Comparison of ENCODE assay signal across 10 mouse cellular contexts in the genomic region with DNA sequence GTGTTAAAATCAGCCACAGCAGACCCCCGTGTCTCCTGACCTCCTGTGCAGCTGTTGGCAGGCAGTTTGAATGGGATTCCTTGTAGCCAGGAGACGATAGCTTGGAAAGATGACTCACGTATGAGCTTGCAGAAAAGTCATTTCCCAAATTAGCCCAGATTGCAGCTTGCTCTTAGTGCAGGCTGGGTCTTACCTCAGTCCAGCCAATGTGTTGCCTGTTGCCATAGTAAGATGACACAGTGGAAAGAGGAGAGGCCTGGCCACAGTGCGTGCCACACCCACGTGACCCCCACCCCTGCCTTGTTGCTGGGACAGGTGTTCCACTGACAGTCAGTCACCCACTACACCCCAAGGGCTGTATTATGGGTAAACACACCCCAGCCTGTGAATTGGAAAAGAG. TPM values are rescaled to one million over a fixed set of nuclear protein-coding genes. Genes with fewer than 3 reads are reported as not detected.
DNase-seq lines count a peak whose midpoint lies in the region; ATAC-seq and TF ChIP-seq lines count a peak whose summit lies in the region.
"Had no signal": no experiment of that assay in that cellular context is flagged by ENCODE, and none has a peak within 500 bp of the region (broad histone marks: within the 10 kb centered on the region; RNA-seq: fewer than 3 reads in every experiment).

No protein-coding gene starts in this region.

- peak; percentile 10; the same call in 1 of the 2 replicates for ATAC-seq in heart, embryonic 12.5 days (ENCODE audit: insufficient number of reproducible peaks, low FRiP score)
- ATAC-seq in cerebellum, adult (ENCODE audit: insufficient number of reproducible peaks, low FRiP score, low TSS enrichment): no peak

- peak; percentile 72 for DNase-seq in adrenal gland, postnatal 14 days
- peak; percentile 64 for DNase-seq in thymus, postnatal 14 days
- no peak for DNase-seq in ovary, postnatal 36 days (ENCODE audit: low spot score)
- no peak for DNase-seq in neural tube, embryonic 10.5 days (ENCODE audit: extremely low spot score, low spot score)

- 0 out of 2 replicates have a peak, but pooled peaks have one; percentile 27 for TF ChIP-seq EP300 in ES-Bruce4 (IDR thresholded peaks at IDR 0.05; ENCODE audit: insufficient read depth, low read depth, low read length)

- H3K27me3 ChIP-seq in ES-Bruce4 (ENCODE audit: control insufficient read depth, insufficient read depth, low read length, poor library complexity, severe bottlenecking): no peaks in the 10 kb centered on the region
- H3K27me3 ChIP-seq in heart, embryonic 12.5 days (replicated peaks): no peaks in the 10 kb centered on the region
- H3K27me3 ChIP-seq: embryonic facial prominence, embryonic 12.5 days; lung, embryonic 15.5 days had no signal

- no peak for TF ChIP-seq CTCF in ES-Bruce4 (IDR thresholded peaks at IDR 0.05; ENCODE audit: low read depth, low read length)

- H3K36me3 ChIP-seq in ES-Bruce4 (ENCODE audit: control insufficient read depth, insufficient read depth, low read length, poor library complexity, severe bottlenecking) (no peaks in the 10 kb centered on the region), macrophage (ENCODE audit: inconsistent target) (no peaks in the 10 kb centered on the region)
- H3K36me3 ChIP-seq in heart, embryonic 12.5 days: no peaks in the 10 kb centered on the region
- H3K36me3 ChIP-seq: embryonic facial prominence, embryonic 12.5 days; lung, embryonic 15.5 days had no signal

- 0 out of 2 replicates have a peak overlapping the region, but pooled peaks have one; percentile 5 for H3K4me2 ChIP-seq in heart, embryonic 12.5 days
- H3K4me2 ChIP-seq: embryonic facial prominence, embryonic 12.5 days; lung, embryonic 15.5 days had no signal

- 35% methylated on average over 5 of the region's 5 CpGs for WGBS in heart, embryonic 12.5 days
- 7% methylated on average over 5 of the region's 5 CpGs for WGBS in macrophage (ENCODE audit: missing documents)

- no peaks in the 10 kb centered on the region for H3K9me3 ChIP-seq in ES-Bruce4 (replicated peaks; ENCODE audit: control insufficient read depth, insufficient read depth, low read length, poor library complexity, severe bottlenecking)
- H3K9me3 ChIP-seq in heart, embryonic 12.5 days (replicated peaks): no peaks in the 10 kb centered on the region
- H3K9me3 ChIP-seq: embryonic facial prominence, embryonic 12.5 days; lung, embryonic 15.5 days had no signal

- H3K4me3 ChIP-seq in ES-Bruce4 (ENCODE audit: low read depth, low read length) (no peak overlapping the region), macrophage (ENCODE audit: inconsistent target) (no peak overlapping the region)
- no peak overlapping the region for H3K4me3 ChIP-seq in heart, embryonic 12.5 days
- H3K4me3 ChIP-seq: embryonic facial prominence, embryonic 12.5 days; lung, embryonic 15.5 days had no signal

- H3K27ac ChIP-seq in ES-Bruce4 (ENCODE audit: insufficient read depth, low read length) (no peak overlapping the region), macrophage (peak overlapping the region; percentile 87)
- peak overlapping the region; percentile 69 for H3K27ac ChIP-seq in heart, embryonic 12.5 days (ENCODE audit: poor library complexity, severe bottlenecking)
- H3K27ac ChIP-seq: embryonic facial prominence, embryonic 12.5 days; lung, embryonic 15.5 days had no signal

- peaks cover 89% of the 10 kb centered on the region for H3K79me2 ChIP-seq in macrophage (ENCODE audit: inconsistent target)

- H3K4me1 ChIP-seq in ES-Bruce4 (ENCODE audit: control insufficient read depth, insufficient read depth, low read length): peaks cover 24% of the 10 kb centered on the region
- H3K4me1 ChIP-seq in heart, embryonic 12.5 days (replicated peaks): peaks cover 81% of the 10 kb centered on the region

- no peak for TF ChIP-seq POLR2A in ES-Bruce4 (IDR thresholded peaks at IDR 0.05; ENCODE audit: insufficient read depth, low read length)

- H3K9ac ChIP-seq in ES-Bruce4 (ENCODE audit: low read depth, poor library complexity, severe bottlenecking): no peak overlapping the region
- no peak overlapping the region for H3K9ac ChIP-seq in heart, embryonic 12.5 days
- H3K9ac ChIP-seq: embryonic facial prominence, embryonic 12.5 days; lung, embryonic 15.5 days had no signal

RNA-seq across cellular contexts. Expression of a gene that starts 5.2 kb away (rescaled TPM):
- polyA plus RNA-seq in ES-Bruce4 (2011; ENCODE audit: insufficient read depth, insufficient read length, low read depth, missing spikeins) (35.0 and 37.0 TPM in 2 replicates), macrophage (2018) (14.9 to 26.3 TPM (median 18.4 TPM) in 3 replicates)
- total RNA-seq in adrenal gland, postnatal 14 days (2021): 57.3 and 61.2 TPM in 2 replicates
- polyA plus RNA-seq in heart, embryonic 12.5 days (2016; fragmentation: Nextera tagmentation; extraction: Ambion mirVana): 13.2 and 14.5 TPM in 2 replicates
- 100 to 1,000 TPM in 2 of 26 experiments, 10 to 100 TPM in 24; 26.3 to 301 (median 53.8) TPM for total RNA-seq in macrophage (2018; cell fraction: chromatin; rRNA removed)
- 10 to 100 TPM; 16.7 to 31.4 (median 23.3) TPM for total RNA-seq in macrophage (2018; cell fraction: cytosol; rRNA removed)
- total RNA-seq in macrophage (2018; cell fraction: nucleus; rRNA removed): 10 to 100 TPM; 21.6 to 88.3 (median 35.2) TPM

Comparison
In these comparisons a context has a peak if more than half of its experiments do, and no peak if none do; other contexts are left out.
1. DNase-seq: peak in adrenal gland, postnatal 14 days (single experiment) and thymus, postnatal 14 days (single experiment); none in ovary, postnatal 36 days (single experiment) and neural tube, embryonic 10.5 days (single experiment).